Mouse (Mus musculus) kidney, embryonic 16.5 days (tissue): ENCODE measurements around the gene Cntn5. TPM values are rescaled to one million over a fixed set of nuclear protein-coding genes. Genes with fewer than 3 reads are reported as not detected.
A peak's percentile ranks its signal among the peaks of the same experiment; 100 is the strongest.

Experiments
- ATAC-seq: fragments of 200-750 bp; cut with Nextera tagmentation; 2 replicates; pipeline ENCODE4 v1.8.0; 2017; ENCODE audit warnings: moderate TSS enrichment; ENCODE audit not compliant: low FRiP score, low TSS enrichment
- H3K27ac ChIP-seq: fragments of 300-500 bp; sonication (generic); 2 replicates; pipeline ENCODE4 v1.5.1; 2014; ENCODE audit warnings: low read length
- H3K27me3 ChIP-seq: fragments of 300-500 bp; sonication (generic); 2 replicates; pipeline ENCODE4 v1.6.1; 2014; ENCODE audit warnings: low read length, control low read depth, mixed read lengths; ENCODE audit not compliant: insufficient read depth
- H3K36me3 ChIP-seq: fragments of 300-500 bp; sonication (generic); 2 replicates; pipeline ENCODE4 v1.6.1; 2014; ENCODE audit warnings: low read length, control low read depth, mixed read lengths; ENCODE audit not compliant: insufficient read depth
- H3K4me1 ChIP-seq: fragments of 300-500 bp; sonication (generic); 2 replicates; pipeline ENCODE4 v1.6.1; 2014; ENCODE audit warnings: low read length, control low read depth, mixed read lengths; ENCODE audit not compliant: insufficient read depth
- H3K4me2 ChIP-seq: fragments of 300-500 bp; sonication (generic); replicated peaks from 2 replicates; pipeline ENCODE4 v1.6.1; 2014; ENCODE audit warnings: low read depth, low read length
- H3K4me3 ChIP-seq: fragments of 300-500 bp; sonication (generic); 2 replicates; pipeline ENCODE4 v1.5.1; 2014; ENCODE audit warnings: mild to moderate bottlenecking, low read length
- H3K9ac ChIP-seq: fragments of 300-500 bp; sonication (generic); replicated peaks from 2 replicates; pipeline ENCODE4 v1.6.1; 2014; ENCODE audit warnings: low read length
- H3K9me3 ChIP-seq: fragments of 300-500 bp; sonication (generic); 2 replicates; pipeline ENCODE4 v1.6.1; 2016; ENCODE audit warnings: low read length, control low read depth
- WGBS: fragments of 180-500 bp; shearing (Covaris S2); extraction: QIAGEN DNeasy Blood & Tissue Kit; methylation state at CpG from one replicate; pipeline ENCODE4 v1.1.7; 2014; 5-methylcytosine and 5-hydroxymethylcytosine counted together
- polyA plus RNA-seq: library from polyadenylated mRNA; unstranded; fragments of >200 nt; fragmentation: Nextera tagmentation; extraction: Ambion mirVana; gene quantifications from 2 replicates; pipeline ENCODE4 v1.2.1, GENCODE M21; 2015

The Cntn5 gene
- polyA plus RNA-seq, 1 experiment from 2014 or later = 0.31 TPM

- WGBS = 93% methylated on average over 3 of the region's 3 CpGs
Observed at GRCm38 (mm10) chr9:10170526-10170925, 734.0 kb downstream of the Cntn5 start.

GRCm38 (mm10) chr9:10121350-10122057 is 783.1 kb downstream of the Cntn5 start:
- Histone ChIP-seq H3K4me2 (no peak overlapping the region), H3K27me3 (no peaks in the 10 kb centered on the region), H3K4me1 (no peaks in the 10 kb centered on the region), H3K27ac (no peak overlapping the region), H3K9me3 (no peaks in the 10 kb centered on the region), H3K36me3 (no peaks in the 10 kb centered on the region), H3K9ac (no peak overlapping the region), H3K4me3 (no peak overlapping the region)
- WGBS = 95% methylated on average over 1 of the region's 1 CpGs
- no peak for ATAC-seq

More at GRCm38 (mm10) chr9:10170526-10170925, 734.0 kb downstream of the Cntn5 start:
- H3K9me3 ChIP-seq = no peaks in the 10 kb centered on the region
- H3K36me3 ChIP-seq = no peaks in the 10 kb centered on the region
- H3K27ac ChIP-seq = no peak overlapping the region
- no peak overlapping the region for H3K9ac ChIP-seq
- no peak overlapping the region for H3K4me3 ChIP-seq
- H3K4me2 ChIP-seq = no peak overlapping the region
- ATAC-seq = no peak
- no peaks in the 10 kb centered on the region for H3K4me1 ChIP-seq
- H3K27me3 ChIP-seq = no peaks in the 10 kb centered on the region

- 79% methylated on average over 1 of the region's 1 CpGs for WGBS
- no peaks in the 10 kb centered on the region for H3K27me3 ChIP-seq
- H3K4me2 ChIP-seq = no peak overlapping the region
- ATAC-seq = no peak
- no peaks in the 10 kb centered on the region for H3K4me1 ChIP-seq
- no peaks in the 10 kb centered on the region for H3K36me3 ChIP-seq
- no peak overlapping the region for H3K4me3 ChIP-seq
- H3K9me3 ChIP-seq = no peaks in the 10 kb centered on the region
- no peak overlapping the region for H3K27ac ChIP-seq
- H3K9ac ChIP-seq = no peak overlapping the region
Observed at GRCm38 (mm10) chr9:10116581-10116980, 788.0 kb downstream of the Cntn5 start.

GRCm38 (mm10) chr9:10109156-10109555 is 795.4 kb downstream of the Cntn5 start:
- H3K9ac ChIP-seq = no peak overlapping the region
- no peaks in the 10 kb centered on the region for H3K27me3 ChIP-seq
- ATAC-seq = no peak
- H3K4me1 ChIP-seq = no peaks in the 10 kb centered on the region
- no peak overlapping the region for H3K4me2 ChIP-seq
- no peak overlapping the region for H3K4me3 ChIP-seq
- 84% methylated on average over 1 of the region's 1 CpGs for WGBS
- H3K36me3 ChIP-seq = no peaks in the 10 kb centered on the region
- H3K9me3 ChIP-seq = no peaks in the 10 kb centered on the region
- no peak overlapping the region for H3K27ac ChIP-seq

GRCm38 (mm10) chr9:10107861-10108260 is 796.7 kb downstream of the Cntn5 start:
- Histone ChIP-seq H3K36me3 (no peaks in the 10 kb centered on the region), H3K27ac (no peak overlapping the region), H3K4me3 (no peak overlapping the region), H3K4me2 (no peak overlapping the region), H3K27me3 (no peaks in the 10 kb centered on the region), H3K9me3 (no peaks in the 10 kb centered on the region), H3K4me1 (no peaks in the 10 kb centered on the region), H3K9ac (no peak overlapping the region)
- no peak for ATAC-seq
- WGBS = 70% methylated on average over 4 of the region's 4 CpGs

- no peak overlapping the region for H3K9ac ChIP-seq
- no peaks in the 10 kb centered on the region for H3K9me3 ChIP-seq
- no peaks in the 10 kb centered on the region for H3K27me3 ChIP-seq
- no peak overlapping the region for H3K4me2 ChIP-seq
- H3K27ac ChIP-seq = no peak overlapping the region
- peaks cover 9% of the 10 kb centered on the region; the same call in 1 of the 2 replicates for H3K4me1 ChIP-seq
- H3K4me3 ChIP-seq = no peak overlapping the region
- H3K36me3 ChIP-seq = no peaks in the 10 kb centered on the region
- peak; percentile 76; the same call in 1 of the 2 replicates for ATAC-seq
- 19% methylated on average over 5 of the region's 5 CpGs for WGBS
Observed at GRCm38 (mm10) chr9:10101812-10102440, 802.6 kb downstream of the Cntn5 start.

- no peak overlapping the region for H3K4me2 ChIP-seq
- H3K4me1 ChIP-seq = no peaks in the 10 kb centered on the region
- no peaks in the 10 kb centered on the region for H3K9me3 ChIP-seq
- H3K27me3 ChIP-seq = no peaks in the 10 kb centered on the region
- H3K27ac ChIP-seq = no peak overlapping the region
- H3K36me3 ChIP-seq = no peaks in the 10 kb centered on the region
- ATAC-seq = no peak
- no peak overlapping the region for H3K4me3 ChIP-seq
- no peak overlapping the region for H3K9ac ChIP-seq
Observed at GRCm38 (mm10) chr9:10076282-10076681, 828.3 kb downstream of the Cntn5 start.

- ATAC-seq = no peak
- Histone ChIP-seq H3K4me2 (no peak overlapping the region), H3K4me3 (no peak overlapping the region), H3K9me3 (no peaks in the 10 kb centered on the region), H3K36me3 (no peaks in the 10 kb centered on the region), H3K4me1 (no peaks in the 10 kb centered on the region), H3K9ac (no peak overlapping the region), H3K27ac (no peak overlapping the region), H3K27me3 (no peaks in the 10 kb centered on the region)
- WGBS = 61% methylated on average over 4 of the region's 4 CpGs
Observed at GRCm38 (mm10) chr9:10073401-10073800, 831.2 kb downstream of the Cntn5 start.

GRCm38 (mm10) chr9:10072860-10073259 is 831.7 kb downstream of the Cntn5 start:
- Histone ChIP-seq H3K4me2 (no peak overlapping the region), H3K4me3 (no peak overlapping the region), H3K27ac (no peak overlapping the region), H3K36me3 (no peaks in the 10 kb centered on the region), H3K4me1 (no peaks in the 10 kb centered on the region), H3K9ac (no peak overlapping the region), H3K27me3 (no peaks in the 10 kb centered on the region), H3K9me3 (no peaks in the 10 kb centered on the region)
- WGBS = 68% methylated on average over 5 of the region's 5 CpGs
- no peak for ATAC-seq

GRCm38 (mm10) chr9:10071271-10071670 is 833.3 kb downstream of the Cntn5 start:
- no peak overlapping the region for H3K4me2 ChIP-seq
- H3K4me1 ChIP-seq = no peaks in the 10 kb centered on the region
- H3K27me3 ChIP-seq = no peaks in the 10 kb centered on the region
- H3K9me3 ChIP-seq = no peaks in the 10 kb centered on the region
- H3K27ac ChIP-seq = no peak overlapping the region
- WGBS = 64% methylated on average over 2 of the region's 2 CpGs
- H3K9ac ChIP-seq = no peak overlapping the region
- H3K4me3 ChIP-seq = no peak overlapping the region
- no peak for ATAC-seq
- H3K36me3 ChIP-seq = no peaks in the 10 kb centered on the region
